21 mouse cellular contexts compared by ENCODE assay signal in the genomic region with DNA sequence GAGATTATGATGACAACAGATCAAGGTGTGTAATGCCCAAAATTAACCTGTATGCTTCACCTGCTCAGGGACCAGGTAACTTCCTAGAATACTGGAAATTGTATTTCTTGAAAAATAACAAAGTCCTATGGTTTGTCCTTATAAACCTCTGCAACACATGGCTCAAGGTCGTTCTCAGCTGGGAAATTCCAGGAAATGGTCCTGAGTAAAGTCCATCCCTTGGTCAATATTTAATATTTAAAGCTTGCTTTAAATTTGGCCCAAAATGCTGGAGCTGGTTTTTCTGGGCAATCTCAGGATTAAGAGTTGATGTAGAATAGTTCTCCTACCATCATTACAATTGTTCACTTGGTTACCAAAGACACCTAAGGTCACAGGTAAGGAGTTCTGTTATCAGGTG.
"Had no signal": no experiment of that assay in that cellular context is flagged by ENCODE, and none has a peak within 500 bp of the region (broad histone marks: within the 10 kb centered on the region; RNA-seq: fewer than 3 reads in every experiment).

No protein-coding gene starts in this region.

- H3K4me2 ChIP-seq: limb, embryonic 13.5 days; liver, embryonic 13.5 days; lung, embryonic 14.5 days; midbrain, embryonic 12.5 days; neural tube, embryonic 13.5 days; stomach, embryonic 15.5 days had no signal

- H3K27ac ChIP-seq: hindbrain, postnatal 0 days; layer of hippocampus, adult 2 months; limb, embryonic 10.5 days; limb, embryonic 13.5 days; liver, embryonic 13.5 days; macrophage; midbrain, embryonic 12.5 days; neural tube, embryonic 13.5 days; stomach, embryonic 15.5 days had no signal

- H3K9me3 ChIP-seq: limb, embryonic 10.5 days; limb, embryonic 13.5 days; liver, embryonic 13.5 days; midbrain, embryonic 12.5 days; neural tube, embryonic 13.5 days; stomach, embryonic 15.5 days had no signal

- H3K4me3 ChIP-seq: layer of hippocampus, adult 2 months; limb, embryonic 10.5 days; limb, embryonic 13.5 days; liver, embryonic 13.5 days; midbrain, embryonic 12.5 days; myocyte; neural tube, embryonic 13.5 days; stomach, embryonic 15.5 days had no signal

- H3K4me1 ChIP-seq: limb, embryonic 10.5 days; limb, embryonic 13.5 days; liver, embryonic 13.5 days; midbrain, embryonic 12.5 days; neural tube, embryonic 13.5 days; stomach, embryonic 15.5 days had no signal

- H3K36me3 ChIP-seq: limb, embryonic 10.5 days; limb, embryonic 13.5 days; liver, embryonic 13.5 days; midbrain, embryonic 12.5 days; neural tube, embryonic 13.5 days; stomach, embryonic 15.5 days had no signal

- H3K9ac ChIP-seq: limb, embryonic 13.5 days; liver, embryonic 13.5 days; lung, embryonic 14.5 days; midbrain, embryonic 12.5 days; neural tube, embryonic 13.5 days; stomach, embryonic 15.5 days had no signal

- ATAC-seq: hindbrain, postnatal 0 days; inflammation-experienced regulatory T-cells, adult 6 months; intestine, embryonic 16.5 days; lung, postnatal 0 days; midbrain, embryonic 16.5 days had no signal

- DNase-seq: layer of hippocampus, adult 9-11 months; liver; liver, embryonic 13.5 days; lung, embryonic 14.5 days; retina, postnatal 1 day; right cerebral cortex, postnatal 25 days; spleen, adult 18-20 months; thymus, postnatal 25 days had no signal

- H3K27me3 ChIP-seq: limb, embryonic 13.5 days; liver, embryonic 13.5 days; midbrain, embryonic 12.5 days; neural tube, embryonic 13.5 days; stomach, embryonic 15.5 days had no signal
